Mouse (Mus musculus) heart, embryonic 11.5 days (tissue): ENCODE results near the gene Speer4f1. TPM values are rescaled to one million over a fixed set of nuclear protein-coding genes. Genes with fewer than 3 reads are reported as not detected.

Source experiments
- ATAC-seq: fragments of 200-750 bp; cut with Nextera tagmentation; replicated peaks from 2 replicates; pipeline ENCODE4 v1.8.0; 2017; ENCODE audit warnings: moderate library complexity; ENCODE audit not compliant: insufficient number of reproducible peaks, low FRiP score, low TSS enrichment
- H3K27ac ChIP-seq: fragments of 300-500 bp; sonication (generic); 2 replicates; pipeline ENCODE4 v1.5.1; 2014; ENCODE audit warnings: mild to moderate bottlenecking, low read depth, low read length
- H3K27me3 ChIP-seq: fragments of 300-500 bp; sonication (generic); 2 replicates; pipeline ENCODE4 v1.6.1; 2014; ENCODE audit warnings: mild to moderate bottlenecking, low read length, mixed read lengths; ENCODE audit not compliant: control insufficient read depth, insufficient read depth
- H3K36me3 ChIP-seq: fragments of 300-500 bp; sonication (generic); 2 replicates; pipeline ENCODE4 v1.6.1; 2014; ENCODE audit warnings: mild to moderate bottlenecking, low read length, moderate library complexity, mixed read lengths; ENCODE audit not compliant: control insufficient read depth, insufficient read depth
- H3K4me1 ChIP-seq: fragments of 300-500 bp; sonication (generic); 2 replicates; pipeline ENCODE4 v1.6.1; 2014; ENCODE audit warnings: low read length; ENCODE audit not compliant: control insufficient read depth, insufficient read depth
- H3K4me2 ChIP-seq: fragments of 300-500 bp; sonication (generic); 2 replicates; pipeline ENCODE4 v1.6.1; 2014; ENCODE audit warnings: mild to moderate bottlenecking, moderate library complexity
- H3K4me3 ChIP-seq: fragments of 300-500 bp; sonication (generic); 2 replicates; pipeline ENCODE4 v1.5.1; 2014; ENCODE audit warnings: low read depth, low read length
- H3K9ac ChIP-seq: fragments of 300-500 bp; sonication (generic); 2 replicates; pipeline ENCODE4 v1.6.1; 2014; ENCODE audit warnings: mild to moderate bottlenecking, low read depth, low read length, moderate library complexity
- H3K9me3 ChIP-seq: fragments of 300-500 bp; sonication (generic); replicated peaks from 2 replicates; pipeline ENCODE4 v1.6.1; 2016; ENCODE audit warnings: low read length; ENCODE audit not compliant: control insufficient read depth
- WGBS: fragments of 180-500 bp; shearing (Covaris S2); extraction: QIAGEN DNeasy Blood & Tissue Kit; methylation state at CpG from one replicate; pipeline ENCODE4 v1.1.7; 2014; ENCODE audit not compliant: insufficient replicate concordance; 5-methylcytosine and 5-hydroxymethylcytosine counted together
- polyA plus RNA-seq: library from polyadenylated mRNA; unstranded; fragments of >200 nt; fragmentation: Nextera tagmentation; extraction: Ambion mirVana; gene quantifications from 2 replicates; pipeline ENCODE4 v1.2.1, GENCODE M21; 2014

The Speer4f1 gene
- polyA plus RNA-seq, 1 experiment from 2014 or later: not detected

GRCm38 (mm10) chr5:17476476-17476875 lies 578 bp downstream of the Speer4f1 start:
- H3K27me3 ChIP-seq: no peaks in the 10 kb centered on the region
- WGBS: 63% methylated on average over 1 of the region's 1 CpGs
- no peak overlapping the region for H3K9ac ChIP-seq
- no peak overlapping the region for H3K4me3 ChIP-seq
- H3K4me2 ChIP-seq: no peak overlapping the region
- no peaks in the 10 kb centered on the region for H3K4me1 ChIP-seq
- H3K9me3 ChIP-seq: 0 out of 2 replicates have a peak, but pooled peaks cover 3% of the 10 kb centered on the region
- H3K36me3 ChIP-seq: no peaks in the 10 kb centered on the region
- H3K27ac ChIP-seq: no peak overlapping the region
- no peak for ATAC-seq

GRCm38 (mm10) chr5:17489894-17490293 lies 14.0 kb downstream of the Speer4f1 start:
- no peak overlapping the region for H3K27ac ChIP-seq
- no peak overlapping the region for H3K4me3 ChIP-seq
- H3K9me3 ChIP-seq: no peaks in the 10 kb centered on the region
- no peaks in the 10 kb centered on the region for H3K4me1 ChIP-seq
- H3K36me3 ChIP-seq: no peaks in the 10 kb centered on the region
- H3K27me3 ChIP-seq: no peaks in the 10 kb centered on the region
- no peak for ATAC-seq
- 24% methylated on average over 1 of the region's 1 CpGs for WGBS
- H3K4me2 ChIP-seq: no peak overlapping the region
- H3K9ac ChIP-seq: no peak overlapping the region

- no peaks in the 10 kb centered on the region for H3K36me3 ChIP-seq
- no peak overlapping the region for H3K4me2 ChIP-seq
- 71% methylated on average over 2 of the region's 2 CpGs for WGBS
- H3K4me3 ChIP-seq: no peak overlapping the region
- H3K4me1 ChIP-seq: no peaks in the 10 kb centered on the region
- no peak for ATAC-seq
- no peaks in the 10 kb centered on the region for H3K9me3 ChIP-seq
- no peak overlapping the region for H3K9ac ChIP-seq
- H3K27ac ChIP-seq: no peak overlapping the region
- no peaks in the 10 kb centered on the region for H3K27me3 ChIP-seq
These were observed 19.7 kb downstream of the Speer4f1 start for GRCm38 (mm10) chr5:17495616-17496015.

GRCm38 (mm10) chr5:17496650-17497049 lies 20.8 kb downstream of the Speer4f1 start:
- WGBS: 84% methylated on average over 5 of the region's 5 CpGs
- Histone ChIP-seq H3K9ac (no peak overlapping the region), H3K27ac (no peak overlapping the region), H3K9me3 (no peaks in the 10 kb centered on the region), H3K4me2 (no peak overlapping the region), H3K4me1 (no peaks in the 10 kb centered on the region), H3K27me3 (no peaks in the 10 kb centered on the region), H3K36me3 (no peaks in the 10 kb centered on the region), H3K4me3 (no peak overlapping the region)
- ATAC-seq: no peak

GRCm38 (mm10) chr5:17499873-17500329 lies 24.0 kb downstream of the Speer4f1 start:
- no peaks in the 10 kb centered on the region for H3K9me3 ChIP-seq
- no peak for ATAC-seq
- H3K4me3 ChIP-seq: no peak overlapping the region
- WGBS: 84% methylated on average over 1 of the region's 1 CpGs
- H3K36me3 ChIP-seq: no peaks in the 10 kb centered on the region
- H3K4me1 ChIP-seq: no peaks in the 10 kb centered on the region
- no peaks in the 10 kb centered on the region for H3K27me3 ChIP-seq
- no peak overlapping the region for H3K27ac ChIP-seq
- no peak overlapping the region for H3K4me2 ChIP-seq
- no peak overlapping the region for H3K9ac ChIP-seq

GRCm38 (mm10) chr5:17500866-17501265 lies 25.0 kb downstream of the Speer4f1 start:
- Histone ChIP-seq H3K27me3 (no peaks in the 10 kb centered on the region), H3K4me2 (no peak overlapping the region), H3K4me1 (no peaks in the 10 kb centered on the region), H3K27ac (no peak overlapping the region), H3K9me3 (no peaks in the 10 kb centered on the region), H3K9ac (no peak overlapping the region), H3K4me3 (no peak overlapping the region), H3K36me3 (no peaks in the 10 kb centered on the region)
- 75% methylated on average over 1 of the region's 1 CpGs for WGBS
- no peak for ATAC-seq

GRCm38 (mm10) chr5:17505540-17505939 lies 29.6 kb downstream of the Speer4f1 start:
- Histone ChIP-seq H3K4me1 (no peaks in the 10 kb centered on the region), H3K9ac (no peak overlapping the region), H3K27ac (no peak overlapping the region), H3K9me3 (no peaks in the 10 kb centered on the region), H3K4me3 (no peak overlapping the region), H3K27me3 (no peaks in the 10 kb centered on the region), H3K36me3 (no peaks in the 10 kb centered on the region), H3K4me2 (no peak overlapping the region)
- ATAC-seq: no peak

GRCm38 (mm10) chr5:17508038-17508437 lies 32.1 kb downstream of the Speer4f1 start:
- 68% methylated on average over 3 of the region's 3 CpGs for WGBS
- no peaks in the 10 kb centered on the region for H3K27me3 ChIP-seq
- H3K27ac ChIP-seq: no peak overlapping the region
- H3K9ac ChIP-seq: no peak overlapping the region
- H3K36me3 ChIP-seq: no peaks in the 10 kb centered on the region
- no peaks in the 10 kb centered on the region for H3K9me3 ChIP-seq
- ATAC-seq: no peak
- H3K4me3 ChIP-seq: no peak overlapping the region
- H3K4me2 ChIP-seq: no peak overlapping the region
- no peaks in the 10 kb centered on the region for H3K4me1 ChIP-seq
